Mouse (Mus musculus) limb, embryonic 14.5 days (tissue): ENCODE measurements around the gene Zfp964. TPM values are rescaled to one million over a fixed set of nuclear protein-coding genes. Genes with fewer than 3 reads are reported as not detected.
A peak's percentile ranks its signal among the peaks of the same experiment; 100 is the strongest.

Experiments
- ATAC-seq: fragments of 200-750 bp; cut with Nextera tagmentation; 2 replicates; pipeline ENCODE4 v1.8.0; 2017; ENCODE audit warnings: low read depth, moderate number of reproducible peaks, moderate TSS enrichment; ENCODE audit not compliant: low FRiP score
- DNase-seq: peaks from one replicate; pipeline ENCODE4 v3.0.0-alpha.2; 2015; ENCODE audit warnings: low spot score
- H3K27ac ChIP-seq: fragments of 300-500 bp; sonication (generic); replicated peaks from 2 replicates; pipeline ENCODE4 v1.5.1; 2014; ENCODE audit warnings: low read depth, mild to moderate bottlenecking, low read length, moderate library complexity, mixed read lengths
- H3K27me3 ChIP-seq: fragments of 300-500 bp; sonication (generic); 2 replicates; pipeline ENCODE4 v1.6.1; 2014; ENCODE audit warnings: low read length, mixed read lengths; ENCODE audit not compliant: control insufficient read depth, insufficient read depth
- H3K36me3 ChIP-seq: fragments of 300-500 bp; sonication (generic); 2 replicates; pipeline ENCODE4 v1.6.1; 2014; ENCODE audit warnings: mild to moderate bottlenecking, low read length, moderate library complexity, mixed read lengths; ENCODE audit not compliant: control insufficient read depth, insufficient read depth
- H3K4me1 ChIP-seq: fragments of 300-500 bp; sonication (generic); 2 replicates; pipeline ENCODE4 v1.6.1; 2014; ENCODE audit warnings: antibody characterized with exemption, low read length, mixed read lengths; ENCODE audit not compliant: control insufficient read depth, insufficient read depth
- H3K4me2 ChIP-seq: fragments of 300-500 bp; sonication (generic); replicated peaks from 2 replicates; pipeline ENCODE4 v1.6.1; 2014; ENCODE audit warnings: low read depth, mild to moderate bottlenecking, low read length, moderate library complexity; ENCODE audit not compliant: severe bottlenecking
- H3K4me3 ChIP-seq: fragments of 300-500 bp; sonication (generic); replicated peaks from 2 replicates; pipeline ENCODE4 v1.5.1; 2014; ENCODE audit warnings: low read length
- H3K9ac ChIP-seq: fragments of 300-500 bp; sonication (generic); 2 replicates; pipeline ENCODE4 v1.6.1; 2014; ENCODE audit warnings: mild to moderate bottlenecking, low read depth, low read length, moderate library complexity; ENCODE audit not compliant: severe bottlenecking
- H3K9me3 ChIP-seq: fragments of 300-500 bp; sonication (generic); 2 replicates; pipeline ENCODE4 v1.6.1; 2016; ENCODE audit warnings: low read length; ENCODE audit not compliant: control insufficient read depth
- POLR2A ChIP-seq: fragments of 200-500 bp; IDR thresholded peaks from 2 replicates; pipeline ENCODE4 v1.8.0; 2012; ENCODE audit warnings: inconsistent platforms, mild to moderate bottlenecking, moderate library complexity, borderline replicate concordance; ENCODE audit not compliant: insufficient read depth, insufficient read length; ENCODE audit errors: extremely low read depth
- WGBS: fragments of 180-500 bp; shearing (Covaris S2); extraction: QIAGEN DNeasy Blood & Tissue Kit; methylation state at CpG from one replicate; pipeline ENCODE4 v1.1.7; 2014; 5-methylcytosine and 5-hydroxymethylcytosine counted together
- polyA plus RNA-seq, 2 experiments: library from polyadenylated mRNA; depleted of rRNA in 1 of 2; stranded (reverse) in 1 of 2; unstranded in 1 of 2; fragments of >200 nt; fragmentation: Nextera tagmentation in 1 of 2; extraction: Ambion mirVana in 1 of 2; gene quantifications; 2 replicates each; pipeline versions ENCODE4 v1.2.1 to v1.2.3; 2012 to 2014

The Zfp964 gene
- polyA plus RNA-seq (2012; rRNA removed) (2.1 and 2.2 TPM in 2 replicates), polyA plus RNA-seq (2014; fragmentation: Nextera tagmentation; extraction: Ambion mirVana) (1.5 and 1.8 TPM in 2 replicates)

- H3K27ac ChIP-seq, result peak within 1 kb of the TSS; percentile 90
- TF ChIP-seq POLR2A, result peak; percentile 98
- ATAC-seq, result peak; percentile 99
- peak within 1 kb of the TSS; percentile 74 for H3K4me2 ChIP-seq
- H3K4me1 ChIP-seq, result no peaks in the 10 kb centered on the region
- no peaks in the 10 kb centered on the region for H3K36me3 ChIP-seq
- peaks cover 4% of the 10 kb centered on the region; the same call in 1 of the 2 replicates for H3K9me3 ChIP-seq
- H3K27me3 ChIP-seq, result no peaks in the 10 kb centered on the region
- 0% methylated on average over 52 of the region's 55 CpGs for WGBS
- peak within 1 kb of the TSS; percentile 70 for H3K4me3 ChIP-seq
- peak within 1 kb of the TSS; percentile 78 for H3K9ac ChIP-seq
- DNase-seq, result peak; percentile 95
Measured at GRCm38 (mm10) chr8:69654358-69654981, at the start of gene Zfp964. Gene Zfp964, plus strand, starts transcription at chr8:69654479.

GRCm38 (mm10) chr8:69614687-69615086 is 39.6 kb upstream of the Zfp964 start:
- peaks cover 77% of the 10 kb centered on the region for H3K36me3 ChIP-seq
- no peak for TF ChIP-seq POLR2A
- 64% methylated on average over 2 of the region's 2 CpGs for WGBS
- no peak overlapping the region for H3K4me3 ChIP-seq
- no peak for ATAC-seq
- H3K9ac ChIP-seq, result no peak overlapping the region
- no peaks in the 10 kb centered on the region for H3K27me3 ChIP-seq
- no peaks in the 10 kb centered on the region for H3K4me1 ChIP-seq
- H3K4me2 ChIP-seq, result no peak overlapping the region
- no peak overlapping the region for H3K27ac ChIP-seq
- DNase-seq, result no peak
- no peaks in the 10 kb centered on the region for H3K9me3 ChIP-seq

GRCm38 (mm10) chr8:69618078-69618477 is 36.2 kb upstream of the Zfp964 start:
- WGBS, result 92% methylated on average over 1 of the region's 1 CpGs
- no peak for TF ChIP-seq POLR2A
- no peak overlapping the region for H3K4me3 ChIP-seq
- H3K9me3 ChIP-seq, result no peaks in the 10 kb centered on the region; the same call in 1 of the 2 replicates
- H3K36me3 ChIP-seq, result peaks cover 46% of the 10 kb centered on the region
- no peak overlapping the region for H3K27ac ChIP-seq
- ATAC-seq, result no peak
- H3K27me3 ChIP-seq, result no peaks in the 10 kb centered on the region
- H3K9ac ChIP-seq, result no peak overlapping the region
- no peaks in the 10 kb centered on the region for H3K4me1 ChIP-seq
- H3K4me2 ChIP-seq, result no peak overlapping the region
- DNase-seq, result no peak

GRCm38 (mm10) chr8:69625095-69625789 is 29.0 kb upstream of the Zfp964 start, which contains the start of gene Zfp868:
Gene Zfp868, minus strand, starts transcription at chr8:69625548.
- WGBS, result under 1% methylated on average over 40 of the region's 41 CpGs
- H3K4me2 ChIP-seq, result peak within 1 kb of the TSS; percentile 63
- H3K4me1 ChIP-seq, result peaks cover 9% of the 10 kb centered on the region
- no peaks in the 10 kb centered on the region for H3K36me3 ChIP-seq
- no peaks in the 10 kb centered on the region; the same call in 1 of the 2 replicates for H3K9me3 ChIP-seq
- TF ChIP-seq POLR2A, result peak; percentile 75; the same call in 1 of the 2 replicates
- H3K27ac ChIP-seq, result peak within 1 kb of the TSS; percentile 98
- ATAC-seq (peak; percentile 99), DNase-seq (peak; percentile 99)
- H3K27me3 ChIP-seq, result no peaks in the 10 kb centered on the region
- peak within 1 kb of the TSS; percentile 66 for H3K4me3 ChIP-seq
- peak within 1 kb of the TSS; percentile 86 for H3K9ac ChIP-seq

- H3K9ac ChIP-seq, result no peak overlapping the region
- H3K36me3 ChIP-seq, result no peaks in the 10 kb centered on the region
- peak overlapping the region; percentile 74 for H3K4me2 ChIP-seq
- 45% methylated on average over 10 of the region's 10 CpGs for WGBS
- H3K9me3 ChIP-seq, result 0 out of 2 replicates have a peak, but pooled peaks cover 4% of the 10 kb centered on the region
- no peak; the same call in 1 of the 2 replicates for ATAC-seq
- peak overlapping the region; percentile 70 for H3K4me3 ChIP-seq
- DNase-seq, result no peak
- H3K27me3 ChIP-seq, result no peaks in the 10 kb centered on the region
- no peak for TF ChIP-seq POLR2A
- no peak overlapping the region for H3K27ac ChIP-seq
- no peaks in the 10 kb centered on the region for H3K4me1 ChIP-seq
Measured at GRCm38 (mm10) chr8:69653808-69654357, 396 bp upstream of the Zfp964 start.
